Mouse (Mus musculus): ENCODE measurements around the gene Gli2. TPM values are rescaled to one million over a fixed set of nuclear protein-coding genes. Genes with fewer than 3 reads are reported as not detected.

Gli2 gene
- polyA plus RNA-seq, 1 experiment = not detected

GRCm38 (mm10) chr1:118802166-118802565 lies 251.3 kb downstream of the Gli2 start:
- peaks cover 2% of the 10 kb centered on the region for H3K4me1 ChIP-seq (ENCODE audit: control insufficient read depth, insufficient read depth, low read length)
- WGBS = 95% methylated on average over 5 of the region's 5 CpGs
- TF ChIP-seq POLR2A (IDR thresholded peaks at IDR 0.05; ENCODE audit: insufficient read depth, low read depth, low read length) (no peak), CTCF (IDR thresholded peaks at IDR 0.05; ENCODE audit: insufficient read depth, low read depth, low read length) (no peak)
- H3K4me3 ChIP-seq (ENCODE audit: insufficient read depth, low read depth, low read length) = no peak overlapping the region
- no peak overlapping the region for H3K27ac ChIP-seq (ENCODE audit: insufficient read depth, low read depth, low read length)

DNA sequence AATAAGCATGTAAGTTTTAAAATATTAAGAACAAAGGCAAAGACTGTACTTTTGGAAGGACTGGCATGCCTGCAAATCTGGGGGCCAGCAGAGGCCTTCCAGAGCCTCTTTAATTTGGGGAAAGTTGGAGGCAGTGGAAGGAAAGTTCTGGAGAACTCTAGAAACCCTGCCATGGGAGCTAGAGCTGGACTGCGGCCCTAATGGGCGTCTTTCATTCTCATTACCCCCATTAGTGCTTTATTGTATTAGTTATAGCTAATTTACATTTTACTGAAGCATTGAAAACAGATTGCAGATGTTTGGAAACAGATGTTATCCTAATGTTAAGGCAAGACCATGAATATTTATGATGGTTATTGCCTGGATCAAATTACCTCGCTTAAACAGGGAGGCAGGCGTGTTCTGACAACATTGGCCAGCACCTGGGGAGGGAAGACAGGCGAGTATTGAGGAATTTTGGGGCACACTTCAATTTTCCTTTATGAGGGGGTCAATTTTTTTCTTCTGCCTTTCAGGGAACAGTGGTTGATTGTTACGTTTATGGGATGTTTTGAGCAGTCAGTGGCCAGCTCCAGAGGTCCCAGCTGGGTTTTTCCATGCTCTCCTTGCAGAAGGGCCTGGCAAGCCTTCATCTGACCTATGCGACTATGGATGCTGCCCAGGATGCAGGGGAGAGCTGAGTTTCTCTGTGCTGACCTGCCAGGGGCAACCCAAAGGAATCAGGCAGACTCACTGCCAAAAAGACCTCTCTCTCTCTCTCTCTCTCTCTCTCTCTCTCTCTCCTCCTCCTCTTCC lies 253.9 kb downstream of the Gli2 start:
- WGBS = 74% methylated on average over 7 of the region's 7 CpGs
- peaks cover 2% of the 10 kb centered on the region for H3K4me1 ChIP-seq (ENCODE audit: control insufficient read depth, insufficient read depth, low read length)
- no peak overlapping the region for H3K4me3 ChIP-seq (ENCODE audit: insufficient read depth, low read depth, low read length)
- no peak overlapping the region for H3K27ac ChIP-seq (ENCODE audit: insufficient read depth, low read depth, low read length)
- TF ChIP-seq CTCF (IDR thresholded peaks at IDR 0.05; ENCODE audit: insufficient read depth, low read depth, low read length) (no peak), POLR2A (IDR thresholded peaks at IDR 0.05; ENCODE audit: insufficient read depth, low read depth, low read length) (no peak)

DNA sequence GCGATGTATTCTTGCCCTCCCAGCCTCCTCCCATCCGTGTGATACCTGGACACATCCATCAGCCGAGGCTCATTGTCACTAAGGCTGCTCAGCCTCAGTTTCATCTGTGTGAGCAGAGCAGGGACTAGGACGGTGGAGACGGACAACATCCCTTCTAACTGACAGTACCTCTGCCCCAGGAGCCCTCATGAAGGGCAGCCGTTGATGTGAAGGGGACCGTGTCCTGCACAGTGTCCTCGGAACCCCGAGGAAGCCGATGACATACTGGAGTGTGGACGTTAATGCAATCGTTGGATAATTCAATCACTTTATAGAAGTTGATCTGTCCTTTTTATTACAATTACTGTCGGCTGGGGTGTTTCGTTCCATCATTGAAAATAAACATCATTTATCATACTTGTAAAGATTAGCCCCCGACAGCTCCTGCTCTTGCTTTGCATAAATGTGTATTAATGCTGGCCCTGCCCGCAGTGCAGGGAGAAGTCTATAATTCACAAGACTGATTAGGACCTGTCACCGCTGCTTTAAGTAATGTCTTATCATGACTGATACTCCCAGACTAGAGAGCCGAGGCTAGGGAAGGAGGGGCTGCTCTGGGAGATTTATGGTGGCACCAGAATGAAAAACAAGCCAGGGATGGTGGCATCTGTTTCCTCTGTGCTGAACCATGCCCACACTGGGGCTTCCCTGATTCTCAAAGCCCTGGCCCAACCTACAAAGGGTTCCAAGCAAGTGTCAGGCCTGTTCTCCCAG lies 257.8 kb downstream of the Gli2 start:
- Histone ChIP-seq H3K4me1 (ENCODE audit: control insufficient read depth, insufficient read depth, low read length) (no peaks in the 10 kb centered on the region), H3K4me3 (ENCODE audit: insufficient read depth, low read depth, low read length) (no peak overlapping the region), H3K27ac (ENCODE audit: insufficient read depth, low read depth, low read length) (no peak overlapping the region)
- 88% methylated on average over 18 of the region's 18 CpGs for WGBS
- TF ChIP-seq POLR2A (IDR thresholded peaks at IDR 0.05; ENCODE audit: insufficient read depth, low read depth, low read length) = no peak
- no peak for TF ChIP-seq CTCF (IDR thresholded peaks at IDR 0.05; ENCODE audit: insufficient read depth, low read depth, low read length)

DNA sequence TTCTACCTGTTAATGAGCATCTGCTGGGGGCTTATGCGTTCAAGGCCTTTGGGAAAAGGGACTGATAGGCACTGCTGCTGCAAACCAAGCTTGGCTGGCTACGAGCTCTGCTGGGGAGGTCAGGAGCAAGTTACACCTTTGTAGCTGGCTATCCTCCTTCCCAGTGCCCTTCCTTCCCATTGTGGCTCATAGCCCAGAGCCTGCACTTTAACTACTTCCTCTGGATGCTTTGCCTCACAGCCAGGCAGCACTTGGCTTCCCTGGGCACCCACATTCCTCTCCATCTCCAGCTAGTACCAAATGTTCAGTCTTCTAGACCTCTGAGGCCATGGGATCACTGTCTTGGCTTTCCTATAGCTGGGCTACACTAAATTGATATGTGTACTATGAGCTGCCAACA lies 263.5 kb downstream of the Gli2 start:
- TF ChIP-seq CTCF (IDR thresholded peaks at IDR 0.05; ENCODE audit: insufficient read depth, low read depth, low read length) (no peak), POLR2A (IDR thresholded peaks at IDR 0.05; ENCODE audit: insufficient read depth, low read depth, low read length) (no peak)
- Histone ChIP-seq H3K4me3 (ENCODE audit: insufficient read depth, low read depth, low read length) (no peak overlapping the region), H3K4me1 (ENCODE audit: control insufficient read depth, insufficient read depth, low read length) (0 out of 2 replicates have a peak, but pooled peaks cover 3% of the 10 kb centered on the region), H3K27ac (ENCODE audit: insufficient read depth, low read depth, low read length) (no peak overlapping the region)
- 83% methylated on average over 2 of the region's 2 CpGs for WGBS

GRCm38 (mm10) chr1:118789468-118789867 lies 264.0 kb downstream of the Gli2 start:
- H3K4me1 ChIP-seq (ENCODE audit: control insufficient read depth, insufficient read depth, low read length) = 0 out of 2 replicates have a peak, but pooled peaks cover 3% of the 10 kb centered on the region
- WGBS = 74% methylated on average over 3 of the region's 3 CpGs
- H3K27ac ChIP-seq (ENCODE audit: insufficient read depth, low read depth, low read length) = no peak overlapping the region
- no peak overlapping the region for H3K4me3 ChIP-seq (ENCODE audit: insufficient read depth, low read depth, low read length)
- TF ChIP-seq POLR2A (IDR thresholded peaks at IDR 0.05; ENCODE audit: insufficient read depth, low read depth, low read length) (no peak), CTCF (IDR thresholded peaks at IDR 0.05; ENCODE audit: insufficient read depth, low read depth, low read length) (no peak)

GRCm38 (mm10) chr1:118788813-118789212 lies 264.6 kb downstream of the Gli2 start:
- WGBS = 71% methylated on average over 5 of the region's 5 CpGs
- Histone ChIP-seq H3K27ac (ENCODE audit: insufficient read depth, low read depth, low read length) (no peak overlapping the region), H3K4me3 (ENCODE audit: insufficient read depth, low read depth, low read length) (no peak overlapping the region), H3K4me1 (ENCODE audit: control insufficient read depth, insufficient read depth, low read length) (0 out of 2 replicates have a peak, but pooled peaks cover 3% of the 10 kb centered on the region)
- no peak for TF ChIP-seq CTCF (IDR thresholded peaks at IDR 0.05; ENCODE audit: insufficient read depth, low read depth, low read length)
- no peak for TF ChIP-seq POLR2A (IDR thresholded peaks at IDR 0.05; ENCODE audit: insufficient read depth, low read depth, low read length)

DNA sequence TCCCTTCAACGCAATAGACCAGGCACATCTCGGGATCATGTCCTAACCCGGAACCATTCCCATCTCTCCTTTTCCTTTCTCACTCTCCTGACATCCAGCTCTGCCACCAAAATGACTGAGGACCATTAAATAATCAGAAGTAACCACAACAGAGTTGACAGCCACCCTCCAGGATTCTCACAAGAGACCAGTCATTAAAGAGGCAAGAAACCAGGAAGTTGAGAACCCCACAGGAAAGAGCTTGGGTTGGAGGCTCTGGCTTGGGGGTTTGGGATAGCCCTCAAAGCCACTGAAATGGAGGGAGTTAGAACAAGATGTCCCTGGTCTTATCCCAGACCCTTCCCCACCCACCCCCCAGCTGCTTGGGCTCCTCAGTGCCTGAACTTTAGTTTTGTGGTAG lies 265.9 kb downstream of the Gli2 start:
- Histone ChIP-seq H3K4me3 (ENCODE audit: insufficient read depth, low read depth, low read length) (no peak overlapping the region), H3K27ac (ENCODE audit: insufficient read depth, low read depth, low read length) (no peak overlapping the region), H3K4me1 (ENCODE audit: control insufficient read depth, insufficient read depth, low read length) (0 out of 2 replicates have a peak, but pooled peaks cover 3% of the 10 kb centered on the region)
- WGBS = 64% methylated on average over 3 of the region's 3 CpGs
- TF ChIP-seq POLR2A (IDR thresholded peaks at IDR 0.05; ENCODE audit: insufficient read depth, low read depth, low read length) (no peak), CTCF (IDR thresholded peaks at IDR 0.05; ENCODE audit: insufficient read depth, low read depth, low read length) (no peak)

Data from olfactory bulb, adult 2 months (tissue).